Mouse (Mus musculus) midbrain, postnatal 0 days (tissue): ENCODE measurements around the gene Chmp4b. TPM values are rescaled to one million over a fixed set of nuclear protein-coding genes. Genes with fewer than 3 reads are reported as not detected.

Experiments used
- ATAC-seq: fragments of 200-750 bp; cut with Nextera tagmentation; 2 replicates; pipeline ENCODE4 v1.8.0; 2017; ENCODE audit warnings: moderate number of reproducible peaks, mild to moderate bottlenecking, moderate TSS enrichment, moderate library complexity; ENCODE audit not compliant: low FRiP score
- DNase-seq: peaks from one replicate; pipeline ENCODE4 v3.0.0-alpha.2; 2015; ENCODE audit warnings: low spot score
- H3K27ac ChIP-seq: fragments of 300-500 bp; sonication (generic); 2 replicates; pipeline ENCODE4 v1.5.1; 2014; ENCODE audit warnings: low read depth, mild to moderate bottlenecking, low read length, mixed read lengths
- H3K27me3 ChIP-seq: fragments of 300-500 bp; sonication (generic); 2 replicates; pipeline ENCODE4 v1.6.1; 2014; ENCODE audit warnings: low read length, control low read depth, mixed read lengths; ENCODE audit not compliant: insufficient read depth
- H3K36me3 ChIP-seq: fragments of 300-500 bp; sonication (generic); 2 replicates; pipeline ENCODE4 v1.6.1; 2014; ENCODE audit warnings: low read length, control low read depth, mixed read lengths; ENCODE audit not compliant: insufficient read depth
- H3K4me1 ChIP-seq: fragments of 300-500 bp; sonication (generic); 2 replicates; pipeline ENCODE4 v1.6.1; 2014; ENCODE audit warnings: mild to moderate bottlenecking, control low read depth, antibody characterized with exemption, low read length, mixed read lengths; ENCODE audit not compliant: insufficient read depth
- H3K4me2 ChIP-seq: fragments of 300-500 bp; sonication (generic); 2 replicates; pipeline ENCODE4 v1.6.1; 2014; ENCODE audit warnings: low read depth, mild to moderate bottlenecking, low read length, mixed read lengths; ENCODE audit not compliant: poor library complexity, severe bottlenecking
- H3K4me3 ChIP-seq: fragments of 300-500 bp; sonication (generic); 2 replicates; pipeline ENCODE4 v1.5.1; 2014; ENCODE audit warnings: low read depth, mild to moderate bottlenecking, low read length, moderate library complexity
- H3K9ac ChIP-seq: fragments of 300-500 bp; sonication (generic); replicated peaks from 2 replicates; pipeline ENCODE4 v1.6.1; 2014; ENCODE audit warnings: mild to moderate bottlenecking, low read length, moderate library complexity, mixed read lengths; ENCODE audit not compliant: poor library complexity, severe bottlenecking
- H3K9me3 ChIP-seq: fragments of 300-500 bp; sonication (generic); 2 replicates; pipeline ENCODE4 v1.6.1; 2016; ENCODE audit warnings: low read length, control low read depth
- CTCF ChIP-seq: IDR thresholded peaks from 2 replicates; pipeline ENCODE4 v1.5.1; 2016; ENCODE audit warnings: antibody characterized with exemption, mild to moderate bottlenecking
- WGBS: fragments of 180-500 bp; shearing (Covaris S2); extraction: QIAGEN DNeasy Blood & Tissue Kit; methylation state at CpG from one replicate; pipeline ENCODE4 v1.1.7; 2014; 5-methylcytosine and 5-hydroxymethylcytosine counted together
- polyA plus RNA-seq: library from polyadenylated mRNA; unstranded; fragments of >200 nt; fragmentation: Nextera tagmentation; extraction: Ambion mirVana; gene quantifications from 2 replicates; pipeline ENCODE4 v1.2.1, GENCODE M21; 2015
- total RNA-seq: library from RNA; depleted of rRNA; stranded (reverse); fragments of >200 nt; gene quantifications from 2 replicates; pipeline ENCODE4 v1.2.3, GENCODE M21; 2014

Gene Chmp4b
- total and polyA plus RNA-seq, 2 experiments from 2014 or later, result 31.7 to 156 TPM

DNA sequence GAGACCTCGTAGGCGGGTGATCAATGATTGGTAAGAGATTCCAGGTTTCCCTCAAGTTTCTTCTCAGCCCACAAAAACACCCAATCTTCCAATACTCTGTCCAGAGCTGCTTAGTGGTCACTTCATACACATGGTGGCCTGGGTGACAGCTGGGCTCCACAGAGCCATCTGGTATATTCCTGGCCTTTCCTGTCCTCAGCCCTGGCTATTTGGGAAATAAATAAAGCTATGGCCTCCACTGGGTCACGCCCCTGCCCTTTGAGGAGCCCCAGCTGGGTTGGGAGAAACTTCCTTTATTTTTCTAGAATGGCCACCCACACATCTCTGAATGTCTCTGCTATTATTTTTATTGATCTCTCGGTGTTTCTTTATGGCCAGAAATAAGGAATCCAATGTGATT lies 72.0 kb downstream of the Chmp4b start:
- Histone ChIP-seq H3K27ac (no peak overlapping the region), H3K4me3 (no peak overlapping the region), H3K4me1 (no peaks in the 10 kb centered on the region; the same call in 1 of the 2 replicates), H3K27me3 (no peaks in the 10 kb centered on the region), H3K4me2 (no peak overlapping the region), H3K36me3 (no peaks in the 10 kb centered on the region), H3K9ac (no peak overlapping the region), H3K9me3 (no peaks in the 10 kb centered on the region)
- ATAC-seq (no peak), DNase-seq (no peak)
- 79% methylated on average over 4 of the region's 4 CpGs for WGBS
- no peak for TF ChIP-seq CTCF

DNA sequence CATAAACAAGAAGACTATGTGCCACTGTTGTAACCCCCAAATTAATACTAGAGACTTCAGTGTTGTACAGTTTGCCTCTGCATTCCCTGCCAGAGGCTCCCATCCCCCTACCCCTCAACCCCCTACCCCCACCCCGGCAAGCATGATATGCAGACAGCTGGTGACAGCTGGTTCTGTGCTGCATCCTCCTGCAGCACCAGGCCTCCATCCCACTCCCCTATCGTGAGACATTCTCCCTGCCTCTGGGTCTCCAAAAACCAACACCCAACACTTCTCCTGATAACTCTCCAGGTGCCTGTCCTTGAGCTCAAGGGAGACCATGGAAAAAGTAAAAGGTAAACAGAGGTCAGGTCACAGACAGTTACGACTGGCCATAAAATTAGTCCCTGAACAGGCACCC lies 78.2 kb downstream of the Chmp4b start:
- WGBS, result 73% methylated on average over 3 of the region's 3 CpGs
- TF ChIP-seq CTCF, result no peak
- no peak for DNase-seq
- Histone ChIP-seq H3K4me2 (no peak overlapping the region), H3K9me3 (no peaks in the 10 kb centered on the region), H3K9ac (no peak overlapping the region), H3K4me1 (no peaks in the 10 kb centered on the region; the same call in 1 of the 2 replicates), H3K27ac (no peak overlapping the region), H3K36me3 (no peaks in the 10 kb centered on the region), H3K27me3 (no peaks in the 10 kb centered on the region), H3K4me3 (no peak overlapping the region)
- no peak for ATAC-seq

DNA sequence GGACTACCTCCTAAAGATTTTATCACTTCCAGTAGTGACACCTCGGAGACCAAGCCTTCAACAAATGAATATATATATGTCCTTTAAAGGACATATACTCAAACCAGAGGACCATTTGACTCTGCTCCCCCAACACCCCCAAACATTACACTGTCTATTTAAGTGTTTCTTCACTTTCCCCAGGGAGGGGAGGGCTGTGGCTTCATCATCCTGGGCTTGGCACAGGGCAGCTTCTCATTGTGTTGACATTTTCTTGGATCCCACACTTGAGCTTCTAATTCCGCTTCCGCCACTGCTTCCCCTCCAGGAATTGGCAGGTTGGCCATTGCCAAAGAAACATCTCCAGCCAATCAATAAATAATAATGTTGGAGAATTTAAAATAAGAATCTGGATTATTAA lies 79.3 kb downstream of the Chmp4b start:
- Histone ChIP-seq H3K4me2 (no peak overlapping the region), H3K4me1 (no peaks in the 10 kb centered on the region), H3K27ac (no peak overlapping the region), H3K27me3 (no peaks in the 10 kb centered on the region), H3K4me3 (no peak overlapping the region), H3K36me3 (no peaks in the 10 kb centered on the region), H3K9me3 (no peaks in the 10 kb centered on the region), H3K9ac (no peak overlapping the region)
- WGBS, result 75% methylated on average over 3 of the region's 3 CpGs
- no peak for ATAC-seq
- no peak for DNase-seq
- no peak for TF ChIP-seq CTCF

DNA sequence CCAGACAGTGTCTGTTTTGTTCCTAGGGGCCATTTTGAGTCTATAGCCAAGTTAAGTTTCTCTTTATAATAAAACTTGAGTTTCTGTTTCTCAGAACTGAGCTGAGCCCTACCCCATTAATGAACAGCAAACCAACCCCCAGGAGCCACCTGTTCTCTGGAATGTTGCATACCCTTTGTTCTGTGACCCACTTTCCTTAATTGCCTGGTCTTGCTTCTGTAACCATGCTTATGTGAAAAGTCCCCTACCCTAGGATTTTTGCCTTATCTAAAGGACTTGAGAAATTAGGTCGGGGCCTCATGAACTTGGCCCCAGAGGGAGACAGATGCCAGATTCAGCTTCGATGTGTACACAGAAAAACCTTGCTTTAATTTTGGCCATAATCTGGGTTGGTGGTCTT lies 80.4 kb downstream of the Chmp4b start:
- no peak overlapping the region for H3K27ac ChIP-seq
- no peak for TF ChIP-seq CTCF
- H3K9ac ChIP-seq, result no peak overlapping the region
- no peaks in the 10 kb centered on the region for H3K9me3 ChIP-seq
- H3K4me1 ChIP-seq, result no peaks in the 10 kb centered on the region
- no peaks in the 10 kb centered on the region for H3K27me3 ChIP-seq
- no peak overlapping the region for H3K4me2 ChIP-seq
- H3K4me3 ChIP-seq, result no peak overlapping the region
- WGBS, result 51% methylated on average over 2 of the region's 2 CpGs
- no peaks in the 10 kb centered on the region for H3K36me3 ChIP-seq
- DNase-seq (peak; percentile 30), ATAC-seq (no peak)

DNA sequence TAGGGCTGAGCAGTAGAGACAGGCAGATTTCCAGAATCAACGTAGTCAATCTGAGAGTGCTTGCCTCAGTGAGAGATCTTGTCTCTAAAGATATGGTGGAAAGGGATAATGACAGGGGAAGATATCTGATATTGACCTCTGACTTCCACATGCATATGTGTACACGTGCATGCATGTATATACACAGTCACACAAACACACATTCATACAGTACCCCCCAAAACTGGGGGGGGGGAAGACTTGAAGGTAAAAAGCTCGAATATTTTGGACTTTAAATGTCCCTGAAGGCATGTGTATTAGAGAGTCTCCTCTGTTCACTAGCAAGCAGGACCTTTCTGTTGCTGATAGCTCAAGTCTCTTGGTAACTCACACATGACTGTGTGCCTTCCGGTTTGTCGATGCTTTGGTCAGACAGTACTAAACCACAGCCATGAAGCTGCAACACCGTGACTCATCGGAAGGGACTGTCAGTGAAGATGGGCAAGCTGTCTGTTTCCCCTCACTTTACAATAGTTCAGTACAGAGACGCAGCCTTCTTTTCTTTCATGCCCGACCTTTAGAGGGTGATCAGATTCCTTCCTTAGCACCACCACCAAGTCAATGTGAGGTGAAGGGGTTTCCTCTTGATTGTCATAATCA lies 81.1 kb downstream of the Chmp4b start:
- H3K4me3 ChIP-seq, result no peak overlapping the region
- H3K27ac ChIP-seq, result no peak overlapping the region
- H3K4me2 ChIP-seq, result no peak overlapping the region
- DNase-seq, result no peak
- H3K9me3 ChIP-seq, result no peaks in the 10 kb centered on the region
- no peak overlapping the region for H3K9ac ChIP-seq
- H3K4me1 ChIP-seq, result no peaks in the 10 kb centered on the region
- no peak for TF ChIP-seq CTCF
- H3K36me3 ChIP-seq, result no peaks in the 10 kb centered on the region
- no peaks in the 10 kb centered on the region for H3K27me3 ChIP-seq
- WGBS, result 73% methylated on average over 9 of the region's 9 CpGs
- ATAC-seq, result no peak

DNA sequence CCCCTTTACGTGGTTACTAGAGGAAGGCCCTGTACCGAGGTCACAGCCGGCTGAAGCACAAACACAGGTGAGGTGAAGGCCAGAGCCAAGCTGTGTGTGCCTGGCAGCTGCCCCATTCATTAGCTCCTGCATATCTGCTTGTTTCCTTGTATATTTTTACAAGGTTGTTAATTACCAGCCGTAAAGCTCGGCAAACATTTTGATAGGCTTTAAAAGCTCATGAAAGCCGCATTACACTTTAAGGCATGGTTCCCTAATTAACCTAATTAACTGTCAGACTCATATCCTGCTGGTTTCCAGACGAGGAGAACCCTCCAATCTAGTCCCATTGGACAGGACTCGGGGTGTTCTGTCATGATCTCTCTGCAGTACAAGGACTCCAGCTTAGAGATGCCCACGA lies 83.5 kb downstream of the Chmp4b start:
- no peak overlapping the region for H3K4me2 ChIP-seq
- WGBS, result 64% methylated on average over 9 of the region's 9 CpGs
- H3K27me3 ChIP-seq, result no peaks in the 10 kb centered on the region
- no peak overlapping the region for H3K27ac ChIP-seq
- H3K4me1 ChIP-seq, result no peaks in the 10 kb centered on the region
- H3K36me3 ChIP-seq, result no peaks in the 10 kb centered on the region
- H3K4me3 ChIP-seq, result no peak overlapping the region
- no peak for ATAC-seq
- no peak for TF ChIP-seq CTCF
- no peak for DNase-seq
- no peaks in the 10 kb centered on the region for H3K9me3 ChIP-seq
- H3K9ac ChIP-seq, result no peak overlapping the region
